Mouse (Mus musculus): Measurements from ENCODE around the gene Cog5.

Gene Cog5

DNA sequence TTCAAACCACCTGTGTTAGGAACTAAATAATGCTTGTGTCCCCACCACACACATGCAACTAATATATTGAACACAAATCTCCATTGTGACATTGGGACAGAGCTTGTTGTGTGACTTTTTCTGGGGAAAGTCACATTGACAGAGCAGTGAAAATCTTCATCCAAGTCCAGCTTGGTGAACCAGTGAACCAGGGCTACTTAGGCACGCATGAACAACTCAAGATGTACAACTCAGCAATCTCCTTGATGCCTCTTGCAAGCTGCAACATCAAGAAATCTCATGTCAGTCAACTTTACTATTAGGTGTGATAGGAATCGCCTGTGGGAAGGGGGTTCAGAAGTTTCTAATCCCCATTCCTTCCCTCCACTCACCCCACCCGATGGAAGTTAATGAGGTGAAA lies 169.0 kb downstream of the Cog5 start:
- no peak for DNase-seq (ENCODE audit: low spot score)

DNA sequence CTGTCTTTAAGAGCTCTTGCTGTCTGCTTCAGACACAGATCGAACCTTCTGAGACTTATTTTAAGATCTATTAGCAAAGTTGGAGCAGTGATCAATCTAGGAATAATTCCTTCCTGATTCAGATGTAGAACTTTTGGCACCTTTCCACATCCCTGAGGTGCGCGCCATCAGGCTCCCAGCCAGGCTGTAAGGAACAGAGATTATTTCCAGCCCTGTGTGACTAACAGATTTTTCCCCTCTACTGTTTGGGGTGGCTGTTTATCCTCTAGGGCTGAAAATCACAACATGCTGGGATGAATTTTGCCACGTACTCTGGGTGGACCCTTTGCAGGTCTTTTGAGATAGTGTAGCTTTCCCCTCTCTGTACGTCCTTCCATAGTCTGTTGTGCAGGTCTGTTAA lies 170.2 kb downstream of the Cog5 start:
- no peak for DNase-seq (ENCODE audit: low spot score)

DNA sequence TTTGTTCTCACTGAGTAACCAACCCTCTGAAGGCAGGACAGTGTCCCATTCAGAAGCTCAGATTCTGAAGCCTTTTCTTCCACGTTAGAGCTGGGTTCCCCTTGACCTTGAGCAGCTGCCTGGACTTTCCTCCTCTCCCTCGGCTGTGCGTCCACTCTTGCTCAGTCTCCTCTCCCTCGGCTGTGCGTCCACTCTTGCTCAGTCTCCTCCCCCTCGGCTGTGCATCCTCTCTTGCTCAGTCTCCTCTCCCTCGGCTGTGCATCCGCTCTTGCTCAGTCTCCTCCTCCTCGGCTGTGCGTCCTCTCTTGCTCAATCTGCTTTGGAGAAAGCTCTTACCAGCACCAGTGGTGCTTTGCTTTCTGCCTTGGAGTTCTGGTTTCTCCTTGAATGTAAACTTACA lies 171.2 kb downstream of the Cog5 start:
- no peak for DNase-seq (ENCODE audit: low spot score)

DNA sequence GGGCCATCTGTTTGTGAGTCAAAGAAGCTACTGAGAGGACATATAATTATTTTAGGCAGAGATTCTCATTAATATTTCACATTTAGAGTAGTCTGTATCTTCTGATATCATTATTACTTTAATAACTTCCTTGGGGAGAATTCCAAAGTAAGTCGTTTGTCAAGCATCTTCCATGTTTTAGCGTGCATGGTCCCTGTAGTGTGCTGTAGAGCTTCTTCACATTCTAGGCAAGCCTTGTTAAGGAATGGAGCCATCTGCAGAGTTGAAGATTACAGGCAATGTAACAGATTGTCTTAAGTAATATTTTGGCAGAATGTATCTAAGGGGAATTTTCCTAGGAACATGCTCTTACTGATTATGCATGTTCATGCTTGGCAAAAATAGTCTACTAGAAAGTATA lies 171.8 kb downstream of the Cog5 start:
- DNase-seq (ENCODE audit: low spot score): no peak

- DNase-seq (ENCODE audit: low spot score): no peak
These were observed 180.8 kb downstream of the Cog5 start for GRCm38 (mm10) chr12:31835480-31835879.

GRCm38 (mm10) chr12:31836211-31836610 lies 181.5 kb downstream of the Cog5 start:
- DNase-seq (ENCODE audit: low spot score): no peak

DNA sequence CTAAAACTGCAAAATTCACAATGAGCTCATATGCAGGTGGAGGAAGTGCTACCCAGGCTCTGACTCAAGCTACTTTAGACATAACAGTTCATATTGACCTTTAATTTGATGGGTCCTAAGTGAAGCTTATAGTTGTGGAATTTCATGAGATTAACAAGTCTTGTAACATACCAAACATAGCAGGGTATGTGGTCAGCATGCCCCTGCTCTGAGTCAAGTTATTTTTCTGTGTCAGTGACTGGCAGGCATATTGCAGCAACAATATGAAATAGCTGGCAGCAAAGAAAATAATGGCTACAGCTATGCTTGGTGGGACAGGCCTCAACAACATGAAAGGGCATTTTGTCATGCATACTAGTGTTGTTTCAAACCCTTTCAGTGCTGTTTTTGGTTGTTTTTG lies 183.9 kb downstream of the Cog5 start:
- no peak for DNase-seq (ENCODE audit: low spot score)

- DNase-seq (ENCODE audit: low spot score): no peak
These were observed 184.6 kb downstream of the Cog5 start for GRCm38 (mm10) chr12:31839249-31839648.

GRCm38 (mm10) chr12:31846077-31846476 lies 191.4 kb downstream of the Cog5 start:
- DNase-seq (ENCODE audit: low spot score): no peak

DNA sequence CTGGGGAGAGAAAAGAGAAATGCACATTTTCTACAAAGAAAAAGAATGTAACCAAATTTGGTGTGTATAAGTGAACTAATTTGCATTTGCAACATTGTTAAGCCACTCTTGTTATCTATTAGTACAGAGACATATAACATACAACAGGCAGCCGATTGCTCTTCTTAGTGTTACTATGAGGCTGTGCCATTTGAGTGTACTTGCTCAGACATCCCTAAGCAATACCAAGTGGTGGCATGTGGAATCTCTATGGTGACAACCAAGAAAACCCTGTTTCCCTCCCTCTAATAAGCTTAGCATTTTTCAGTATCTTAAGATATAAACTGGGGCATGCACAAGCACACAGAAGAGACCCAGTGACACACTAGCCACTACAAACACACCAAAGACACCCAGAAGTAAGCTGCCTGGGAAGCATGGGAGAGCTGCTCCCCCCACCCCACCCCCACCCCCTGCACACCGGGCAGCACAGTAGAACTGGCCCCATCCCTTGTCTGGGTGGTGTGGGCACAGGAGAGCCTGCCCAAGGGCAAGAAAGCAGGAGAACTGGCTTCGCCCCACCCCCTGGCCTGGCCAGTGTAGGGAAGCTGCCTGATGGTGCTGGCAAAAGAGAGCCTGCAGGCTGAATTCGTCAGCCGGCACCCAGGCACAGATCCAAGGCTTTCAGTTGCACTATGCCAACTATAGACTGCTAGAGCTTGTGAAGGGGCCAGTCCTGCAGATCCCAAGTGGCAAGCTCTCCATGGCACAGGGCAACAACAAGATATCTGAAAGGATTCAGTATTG lies 194.2 kb downstream of the Cog5 start:
- DNase-seq (ENCODE audit: low spot score): no peak

DNA sequence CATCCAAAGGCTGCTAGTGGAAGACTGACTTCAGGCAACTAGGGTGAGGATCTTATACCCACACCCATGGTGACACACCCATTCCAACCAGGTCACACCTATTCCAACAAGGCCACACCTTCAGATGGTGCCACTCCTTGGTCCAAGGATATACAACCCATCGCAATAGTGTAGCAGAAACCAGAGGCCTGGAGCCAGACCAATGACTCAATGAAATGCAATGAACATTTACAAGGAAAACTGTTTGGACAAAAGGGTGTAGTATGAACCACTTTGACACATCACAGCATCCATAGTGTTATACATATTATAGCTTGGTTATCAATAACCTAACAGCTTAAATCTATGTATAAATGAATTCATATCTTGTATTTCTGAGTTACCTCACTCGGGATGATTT lies 194.9 kb downstream of the Cog5 start:
- no peak for DNase-seq (ENCODE audit: low spot score)

DNA sequence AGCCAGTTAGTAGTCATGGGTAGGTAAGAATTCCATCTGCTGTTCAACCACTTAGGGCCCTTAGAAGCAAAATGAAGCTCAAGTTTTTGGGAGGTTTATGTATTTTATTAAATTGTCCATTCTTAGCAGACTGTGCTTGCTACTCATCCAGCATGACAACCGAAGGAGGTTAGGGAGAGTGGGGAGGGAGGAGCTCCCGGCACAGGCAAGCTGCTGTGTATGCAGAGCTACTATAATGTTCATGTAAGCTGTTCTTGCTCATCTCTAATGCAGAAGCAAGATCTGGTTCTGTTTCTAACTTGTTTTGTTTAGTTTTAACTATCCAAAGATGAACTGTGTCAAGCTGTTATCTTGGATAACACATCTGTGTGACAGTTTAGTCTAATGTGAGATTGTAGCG lies 199.4 kb downstream of the Cog5 start:
- DNase-seq (ENCODE audit: low spot score): no peak

DNA sequence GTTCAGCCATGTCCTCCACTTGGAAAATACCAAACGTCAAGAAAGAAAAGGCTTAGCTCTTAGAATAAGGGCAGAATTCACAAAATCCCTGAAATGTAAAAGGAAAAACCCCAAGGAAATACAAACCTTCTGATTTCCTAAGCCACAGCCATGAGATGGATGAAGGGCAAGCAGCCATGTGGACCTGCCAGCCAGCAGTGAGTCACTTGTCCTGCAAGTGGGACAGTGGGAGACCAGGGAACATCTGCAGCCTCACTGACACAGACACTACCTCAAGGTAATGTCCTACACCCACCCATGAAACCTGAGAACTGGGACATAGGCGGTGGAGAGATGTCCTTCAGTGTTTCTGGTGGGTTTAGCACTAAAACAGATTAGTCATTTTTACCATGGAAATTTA lies 200.1 kb downstream of the Cog5 start:
- DNase-seq (ENCODE audit: low spot score): no peak

DNA sequence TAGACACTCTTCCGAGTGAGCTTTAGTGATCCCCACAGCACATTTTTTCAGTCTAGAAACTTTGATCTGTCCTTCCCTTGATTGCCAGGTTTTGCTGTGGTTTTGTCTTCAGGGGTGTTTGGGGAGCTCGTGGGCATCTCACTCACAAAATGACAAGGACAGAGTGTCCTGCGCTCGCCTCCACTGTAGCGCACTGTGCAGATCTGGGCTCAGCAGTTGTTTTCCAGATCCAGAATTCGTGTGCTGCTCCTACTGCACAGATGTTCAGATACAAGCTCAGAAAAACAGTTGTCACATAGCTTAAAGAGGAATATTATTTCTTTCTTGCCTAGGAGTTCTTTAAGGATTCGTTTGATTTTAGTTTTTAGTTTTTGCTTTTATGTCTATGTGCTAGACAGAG lies 203.1 kb downstream of the Cog5 start:
- DNase-seq (ENCODE audit: low spot score): no peak

DNA sequence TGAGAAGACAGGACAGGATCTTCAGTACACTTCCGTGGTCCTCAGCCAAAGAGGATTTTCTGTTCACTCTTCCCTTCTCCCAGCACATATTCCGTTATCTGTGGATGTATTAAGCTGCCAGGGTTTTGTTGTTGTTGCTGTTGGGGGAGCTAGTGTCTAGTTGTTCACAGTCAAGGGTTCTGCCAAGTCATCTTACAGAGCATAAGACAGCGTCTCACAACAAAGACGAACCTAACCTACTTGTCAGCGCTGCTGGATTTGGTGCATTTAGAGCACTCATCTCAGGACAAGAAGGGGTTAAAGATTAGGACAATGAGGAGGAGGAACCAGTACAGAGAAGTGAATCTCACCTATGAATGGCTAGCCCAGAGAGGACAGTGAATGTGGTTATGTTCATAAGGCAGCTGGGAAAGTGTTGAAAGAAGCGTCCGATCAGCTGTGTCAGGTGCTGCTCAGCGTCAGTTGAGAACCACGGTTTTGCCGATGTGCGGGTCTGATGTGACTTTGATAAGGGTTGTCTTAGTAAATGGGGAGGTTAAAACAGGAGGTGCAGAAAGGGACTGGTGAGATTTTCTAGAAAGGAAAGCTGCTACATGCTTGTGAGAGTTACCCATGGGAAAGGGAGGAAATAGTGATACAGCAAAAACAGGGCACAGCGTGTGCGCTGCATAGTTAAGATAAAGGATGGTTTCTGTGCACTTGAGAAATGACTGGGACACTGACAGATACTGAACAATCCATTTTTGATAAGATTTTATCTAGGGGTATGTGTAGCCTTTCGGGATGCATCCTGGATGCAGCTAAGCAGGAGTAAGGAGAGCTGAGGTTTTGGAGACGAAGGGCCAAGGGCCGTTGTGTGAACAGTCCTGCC lies 208.2 kb downstream of the Cog5 start:
- no peak for DNase-seq (ENCODE audit: low spot score)

DNA sequence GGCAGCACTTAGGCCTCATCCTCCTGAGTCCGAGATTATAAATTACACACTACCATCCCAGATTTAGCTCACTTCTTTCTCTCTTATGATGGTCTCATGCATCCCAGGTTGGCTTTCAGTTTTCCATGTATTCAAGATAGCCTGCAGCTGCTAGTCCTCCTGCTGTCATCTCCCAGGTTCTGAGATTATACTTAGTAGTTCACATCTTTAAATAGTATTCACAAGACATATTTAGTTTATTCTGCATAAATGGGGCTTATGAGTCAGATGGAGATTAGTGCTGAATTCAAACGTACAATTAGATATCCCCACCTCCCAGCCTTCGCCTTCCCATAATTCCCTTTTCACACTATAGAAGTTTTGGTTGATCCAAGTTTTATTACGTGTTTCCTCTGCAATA lies 222.1 kb downstream of the Cog5 start:
- no peak for DNase-seq (ENCODE audit: low spot score)

- DNase-seq (ENCODE audit: low spot score): no peak
These were observed 228.1 kb downstream of the Cog5 start for GRCm38 (mm10) chr12:31882736-31883135.

DNA sequence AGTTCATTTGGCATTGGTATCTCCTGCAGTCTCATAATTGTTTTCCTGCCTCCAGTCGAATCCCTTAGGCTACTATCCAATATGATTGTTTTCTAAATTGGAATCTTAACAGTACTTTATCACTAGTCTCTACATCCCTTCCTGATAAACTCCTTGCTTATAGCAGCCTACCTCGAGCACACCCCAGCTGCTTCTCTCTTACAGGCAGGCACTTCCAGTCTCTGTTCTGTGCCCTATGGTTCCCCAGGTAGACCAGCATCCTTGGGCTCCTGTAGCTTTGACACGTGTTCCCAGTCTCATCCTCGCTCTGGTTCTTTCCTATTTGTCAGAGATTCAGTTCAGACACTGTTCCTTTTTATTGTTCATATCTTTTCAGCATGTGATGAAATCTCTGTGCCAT lies 229.7 kb downstream of the Cog5 start:
- no peak for DNase-seq (ENCODE audit: low spot score)

DNA sequence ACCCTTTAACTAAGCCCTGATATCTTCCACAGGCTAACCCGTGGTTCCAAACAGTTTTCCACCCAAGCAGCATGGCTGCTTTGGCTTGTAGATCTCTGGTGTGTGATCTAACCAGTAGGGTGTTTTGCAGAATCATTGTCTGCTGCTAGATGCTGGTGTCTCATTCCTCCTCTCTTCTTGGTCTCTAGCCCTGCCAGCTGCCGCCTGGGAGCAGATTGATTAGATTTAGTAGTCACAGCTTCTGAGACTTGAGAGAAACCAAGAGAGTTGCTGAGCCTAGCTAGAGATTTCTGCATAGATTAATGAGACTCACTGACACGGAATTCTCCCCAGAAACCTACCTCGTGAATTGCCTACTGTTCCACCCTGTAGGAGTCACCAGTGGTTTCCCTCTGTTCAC lies 230.4 kb downstream of the Cog5 start:
- no peak for DNase-seq (ENCODE audit: low spot score)

DNA sequence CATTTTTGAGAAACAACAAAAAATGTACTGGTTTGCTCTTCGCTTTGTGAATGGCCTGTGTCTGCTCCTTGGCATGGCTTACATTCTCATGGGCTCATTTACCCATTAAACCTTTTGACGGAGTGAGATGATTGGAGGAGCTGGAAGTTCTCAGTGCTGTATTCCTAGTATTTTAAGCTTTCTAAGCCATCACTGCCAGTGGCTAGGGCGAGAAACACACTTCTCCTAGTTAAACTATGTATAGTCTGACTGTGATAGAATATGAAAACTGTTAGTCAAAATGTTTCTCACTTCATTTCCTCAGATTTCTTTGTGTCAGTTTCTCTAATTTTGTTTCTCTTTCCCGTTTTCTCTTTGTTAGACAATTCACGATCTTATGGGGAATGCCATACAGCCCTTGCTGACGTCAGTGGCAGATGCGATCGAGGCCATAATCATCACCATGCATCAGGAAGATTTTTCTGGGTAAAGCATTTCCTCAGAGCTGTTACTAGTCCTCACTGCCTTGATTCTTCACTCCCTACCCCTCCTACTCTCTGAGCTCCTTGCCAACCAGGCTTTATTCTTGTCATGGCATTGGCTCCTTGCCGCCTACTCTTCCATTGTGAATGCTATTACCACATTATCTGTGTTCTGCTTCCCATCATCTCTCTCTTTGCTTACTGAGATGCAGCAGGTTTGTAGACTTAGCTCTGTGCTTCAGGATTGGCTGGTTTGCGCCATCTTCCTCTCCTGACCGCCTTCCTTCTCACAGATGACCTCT lies 231.4 kb downstream of the Cog5 start:
- DNase-seq (ENCODE audit: low spot score): no peak

- DNase-seq (ENCODE audit: low spot score): no peak
These were observed 236.0 kb downstream of the Cog5 start for GRCm38 (mm10) chr12:31890685-31891084.

GRCm38 (mm10) chr12:31892079-31892478 lies 237.4 kb downstream of the Cog5 start:
- DNase-seq (ENCODE audit: low spot score): no peak

DNA sequence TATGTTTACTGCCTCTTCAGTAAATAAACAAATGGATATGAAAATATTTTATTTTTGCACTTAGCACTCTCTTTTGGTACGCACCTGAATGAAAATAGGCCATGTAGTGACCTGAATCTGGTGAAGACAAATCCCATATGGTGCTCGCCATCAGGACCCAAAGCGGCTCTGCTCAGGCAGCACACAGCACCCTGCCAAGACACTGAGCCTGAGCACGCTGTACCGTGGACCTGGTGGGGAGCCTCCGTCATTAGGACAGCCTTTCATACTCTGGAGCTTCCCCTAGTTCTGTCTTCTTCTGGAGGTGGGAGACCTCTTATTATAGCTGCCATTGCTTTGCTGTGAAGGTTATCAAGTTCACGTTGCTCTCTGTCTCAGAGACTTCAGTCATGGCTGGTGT lies 238.1 kb downstream of the Cog5 start:
- no peak for DNase-seq (ENCODE audit: low spot score)
